Mouse (Mus musculus): Measurements from ENCODE around the gene Cilp2. TPM values are rescaled to one million over a fixed set of nuclear protein-coding genes. Genes with fewer than 3 reads are reported as not detected.

Cilp2 gene
- polyA plus RNA-seq (2015; fragmentation: Nextera tagmentation; extraction: Ambion mirVana) = 0.50 and 0.52 TPM in 2 replicates

DNA sequence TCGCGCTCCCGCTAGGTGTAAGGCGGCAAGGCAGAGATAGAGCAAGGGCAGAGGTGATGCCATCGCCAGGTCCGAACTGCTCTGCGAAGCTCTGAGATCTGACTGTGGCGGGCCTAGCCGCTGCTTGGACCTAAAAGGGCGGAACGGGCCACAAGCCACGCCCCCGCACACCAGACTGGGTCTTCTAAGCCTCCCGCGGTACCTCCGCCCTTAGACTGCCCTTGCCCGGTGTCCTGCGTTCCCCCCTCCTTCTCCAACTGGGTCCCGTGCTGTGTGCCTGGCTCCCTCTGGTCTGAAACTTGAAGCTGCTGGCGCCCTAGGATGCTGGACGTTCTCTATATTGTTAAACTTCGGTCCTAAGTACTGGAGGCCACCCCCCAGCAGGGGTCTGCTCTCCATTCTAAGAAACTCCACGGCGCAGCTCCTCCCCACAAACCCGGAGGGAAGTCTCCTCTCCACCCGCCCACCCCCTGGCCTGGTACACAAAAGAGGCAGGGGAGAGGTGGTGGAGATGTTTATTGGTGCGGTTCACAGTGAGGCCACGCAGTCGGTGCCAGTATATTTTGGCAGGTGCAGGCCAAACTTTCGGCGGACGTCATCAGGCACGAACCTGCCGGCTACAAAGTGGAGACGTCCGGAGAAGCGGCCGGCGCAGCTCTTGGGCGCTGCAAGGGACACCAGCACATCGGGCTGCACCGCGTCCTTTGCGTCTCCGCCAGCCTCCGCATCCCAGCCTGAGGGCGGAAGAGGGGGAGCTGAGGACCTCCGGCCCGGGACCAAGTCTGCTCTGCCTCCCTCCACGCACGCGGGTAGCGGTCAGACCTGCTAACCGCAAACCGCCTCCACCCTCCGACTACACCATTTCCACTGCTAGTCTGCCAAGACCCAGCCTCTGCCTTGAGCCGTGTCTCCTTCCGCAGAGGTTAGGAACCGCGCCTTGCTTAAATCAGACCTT, at the start of gene Cilp2:
Gene Cilp2 (minus strand): TSS at position 399 of the 955 bp plus-strand sequence.

DNA sequence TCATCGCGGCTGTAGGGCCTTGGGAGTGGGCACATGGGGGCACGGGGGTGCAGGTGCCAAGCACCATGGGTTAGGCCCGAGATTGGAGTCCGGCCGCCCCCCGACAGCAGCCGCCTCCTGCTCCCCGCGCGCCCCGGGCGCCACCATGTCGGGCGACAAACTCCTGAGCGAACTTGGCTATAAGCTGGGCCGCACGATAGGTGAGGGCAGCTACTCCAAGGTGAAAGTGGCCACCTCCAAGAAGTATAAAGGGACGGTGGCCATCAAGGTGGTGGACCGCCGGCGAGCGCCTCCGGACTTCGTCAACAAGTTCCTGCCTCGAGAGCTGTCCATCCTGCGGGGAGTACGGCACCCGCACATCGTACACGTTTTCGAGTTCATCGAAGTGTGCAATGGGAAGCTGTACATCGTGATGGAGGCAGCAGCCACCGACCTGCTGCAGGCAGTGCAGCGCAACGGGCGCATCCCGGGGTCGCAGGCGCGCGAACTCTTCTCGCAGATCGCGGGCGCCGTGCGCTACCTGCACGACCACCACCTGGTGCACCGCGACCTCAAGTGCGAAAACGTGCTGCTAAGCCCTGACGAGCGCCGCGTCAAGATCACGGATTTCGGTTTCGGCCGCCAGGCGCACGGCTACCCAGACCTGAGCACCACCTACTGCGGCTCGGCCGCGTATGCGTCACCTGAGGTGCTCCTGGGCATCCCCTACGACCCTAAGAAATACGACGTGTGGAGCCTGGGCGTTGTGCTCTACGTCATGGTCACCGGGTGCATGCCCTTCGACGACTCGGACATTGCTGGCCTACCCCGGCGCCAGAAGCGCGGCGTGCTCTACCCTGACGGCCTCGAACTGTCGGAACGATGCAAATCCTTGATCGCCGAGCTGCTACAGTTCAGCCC, 14.9 kb upstream of the Cilp2 start, which contains the start of the genes Tssk6, Ndufa13 and Yjefn3:
Gene Tssk6 (plus strand): TSS at position 22 of the 900 bp plus-strand sequence.
Gene Ndufa13 (minus strand): TSS at position 396 of the 900 bp plus-strand sequence.
Gene Yjefn3 (minus strand): TSS at position 550 of the 900 bp plus-strand sequence.

DNA sequence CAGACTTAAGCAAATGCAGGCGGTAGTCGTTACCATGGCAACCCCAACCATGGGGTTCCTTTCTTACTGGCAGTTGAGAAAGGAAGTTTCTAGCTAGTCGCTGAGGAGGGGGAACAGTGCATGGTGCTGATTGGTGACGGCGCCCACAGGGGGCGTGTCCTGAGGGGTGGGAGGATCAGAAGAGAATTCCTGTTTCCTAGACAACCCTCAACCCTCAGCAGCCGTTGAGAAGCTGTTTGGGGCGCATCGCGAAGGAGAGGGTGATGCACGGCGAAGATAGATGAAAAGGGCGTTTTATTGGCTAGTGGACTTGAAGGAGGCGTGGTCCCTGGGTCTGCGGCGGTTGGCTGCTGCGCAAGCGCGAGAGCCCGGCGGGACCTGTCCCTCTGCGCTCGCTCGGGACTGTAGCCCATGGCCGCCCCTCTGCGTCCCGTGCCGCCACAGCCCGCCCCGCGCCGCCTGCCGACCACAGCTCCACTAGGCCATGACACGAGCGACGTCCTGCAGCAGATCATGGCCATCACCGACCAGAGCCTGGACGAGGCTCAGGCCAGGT, 55.1 kb downstream of the Cilp2 start, which contains the start of gene Pbx4:
Gene Pbx4 (plus strand): TSS at position 194 of the 556 bp plus-strand sequence.

Other genes with a start within 250 kb of the Cilp2 start
- 1.2 and 1.9 TPM in 2 replicates for gene Zfp964, start 233.2 kb downstream of the Cilp2 start, polyA plus RNA-seq (2015; fragmentation: Nextera tagmentation; extraction: Ambion mirVana)
- gene Zfp869, start 177.0 kb downstream of the Cilp2 start, polyA plus RNA-seq (2015; fragmentation: Nextera tagmentation; extraction: Ambion mirVana) = 16.8 and 19.3 TPM in 2 replicates
- gene Zfp963, start 137.7 kb downstream of the Cilp2 start, polyA plus RNA-seq (2015; fragmentation: Nextera tagmentation; extraction: Ambion mirVana) = 4.0 and 4.7 TPM in 2 replicates
- gene Gm20422, start 112.8 kb downstream of the Cilp2 start, polyA plus RNA-seq (2015; fragmentation: Nextera tagmentation; extraction: Ambion mirVana) = 0.95 TPM in 1 of 2 replicates, not detected in the other
- 16.7 and 24.5 TPM in 2 replicates for gene Atp13a1, start 96.5 kb downstream of the Cilp2 start, polyA plus RNA-seq (2015; fragmentation: Nextera tagmentation; extraction: Ambion mirVana)
- 10.2 and 11.8 TPM in 2 replicates for gene Zfp866, start 96.5 kb downstream of the Cilp2 start, polyA plus RNA-seq (2015; fragmentation: Nextera tagmentation; extraction: Ambion mirVana)
- gene Gmip, start 79.0 kb downstream of the Cilp2 start, polyA plus RNA-seq (2015; fragmentation: Nextera tagmentation; extraction: Ambion mirVana) = 9.1 and 9.2 TPM in 2 replicates
- gene Lpar2, start 65.3 kb downstream of the Cilp2 start, polyA plus RNA-seq (2015; fragmentation: Nextera tagmentation; extraction: Ambion mirVana) = 0.09 and 0.40 TPM in 2 replicates
- gene Pbx4, start 55.2 kb downstream of the Cilp2 start, polyA plus RNA-seq (2015; fragmentation: Nextera tagmentation; extraction: Ambion mirVana) = 6.5 and 9.4 TPM in 2 replicates
- gene Tssk6, start 14.5 kb upstream of the Cilp2 start, polyA plus RNA-seq (2015; fragmentation: Nextera tagmentation; extraction: Ambion mirVana) = 2.6 and 2.9 TPM in 2 replicates
- 308 and 360 TPM in 2 replicates for gene Ndufa13, start 14.9 kb upstream of the Cilp2 start, polyA plus RNA-seq (2015; fragmentation: Nextera tagmentation; extraction: Ambion mirVana)
- gene Yjefn3, start 15.0 kb upstream of the Cilp2 start, polyA plus RNA-seq (2015; fragmentation: Nextera tagmentation; extraction: Ambion mirVana) = 3.1 and 3.7 TPM in 2 replicates
- gene Gatad2a, start 108.7 kb upstream of the Cilp2 start, polyA plus RNA-seq (2015; fragmentation: Nextera tagmentation; extraction: Ambion mirVana) = 25.3 and 39.5 TPM in 2 replicates
- gene Mau2, start 155.0 kb upstream of the Cilp2 start, polyA plus RNA-seq (2015; fragmentation: Nextera tagmentation; extraction: Ambion mirVana) = 26.7 and 38.9 TPM in 2 replicates
- 18.3 and 30.9 TPM in 2 replicates for gene Sugp1, start 155.1 kb upstream of the Cilp2 start, polyA plus RNA-seq (2015; fragmentation: Nextera tagmentation; extraction: Ambion mirVana)
- gene Tm6sf2, start 185.2 kb upstream of the Cilp2 start, polyA plus RNA-seq (2015; fragmentation: Nextera tagmentation; extraction: Ambion mirVana) = 0.86 and 2.7 TPM in 2 replicates
- 0.11 and 0.21 TPM in 2 replicates for gene Hapln4, start 195.8 kb upstream of the Cilp2 start, polyA plus RNA-seq (2015; fragmentation: Nextera tagmentation; extraction: Ambion mirVana)
- gene Ncan, start 233.2 kb upstream of the Cilp2 start, polyA plus RNA-seq (2015; fragmentation: Nextera tagmentation; extraction: Ambion mirVana) = 1.6 and 5.1 TPM in 2 replicates
- gene Nr2c2ap, start 243.6 kb upstream of the Cilp2 start, polyA plus RNA-seq (2015; fragmentation: Nextera tagmentation; extraction: Ambion mirVana) = 35.9 and 39.4 TPM in 2 replicates

All from adrenal gland, postnatal 0 days (tissue).